Mouse (Mus musculus): ENCODE data around the gene C1qtnf1.

DNA sequence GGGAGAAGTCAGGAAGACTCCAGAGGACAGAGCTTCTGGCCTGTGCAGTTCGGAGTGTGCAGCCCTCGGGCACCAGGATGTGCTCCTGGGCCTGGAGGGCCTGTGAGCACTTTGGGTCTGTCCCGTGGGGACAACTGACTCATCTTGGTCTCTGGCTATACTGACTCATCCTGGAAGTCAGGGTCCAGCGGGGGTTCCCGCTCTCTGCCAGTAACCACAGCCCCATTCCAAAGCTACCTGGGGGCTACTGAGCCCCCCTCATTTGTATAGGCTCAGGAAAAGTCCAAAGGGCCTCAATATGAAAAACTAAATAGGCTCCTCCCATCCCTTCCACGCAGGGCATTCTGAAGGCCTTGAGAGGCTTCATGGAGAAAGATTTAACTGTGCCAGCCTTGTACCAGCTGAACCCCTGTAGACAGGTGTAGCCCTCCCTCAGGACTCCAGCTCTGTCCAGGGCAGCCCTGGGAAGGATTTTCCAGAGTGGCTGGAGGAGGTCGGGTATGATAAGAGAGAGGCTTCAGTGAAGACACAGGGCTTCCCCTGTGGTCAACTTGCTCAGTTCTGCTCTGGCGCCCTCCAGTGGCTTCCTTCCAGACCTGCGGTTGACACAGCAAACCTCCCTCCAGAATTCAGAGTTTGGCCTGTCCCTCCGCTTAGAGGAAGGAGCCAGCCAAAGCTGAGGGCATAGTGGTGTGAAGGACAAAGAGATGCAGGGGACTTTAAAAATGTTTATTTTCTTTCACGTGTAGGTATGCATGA is 48.6 kb upstream of the C1qtnf1 start:
- peak; percentile 87 for TF ChIP-seq CTCF (IDR thresholded peaks at IDR 0.05; ENCODE audit: low read depth)
- TF ChIP-seq EP300 (IDR thresholded peaks at IDR 0.05; ENCODE audit: low read depth), result no peak
